Mouse (Mus musculus) CH12.LX (cell line): Measurements from ENCODE around the gene Tnfaip6.

ENCODE experiments used
- CHD2 ChIP-seq: IDR thresholded peaks from 2 replicates; pipeline ENCODE4 v1.6.1; 2011; ENCODE audit warnings: low read length, improper control_type of control experiment
- CTCF ChIP-seq, 2 experiments: IDR thresholded peaks in 1 of 2; conservative IDR thresholded peaks in 1 of 2; 2 replicates each; pipeline ENCODE4 v1.5.1; 2011 to 2012; ENCODE audit warnings: low read depth in 2 of 2, low read length in 2 of 2, improper control_type of control experiment in 1 of 2, inconsistent platforms in 1 of 2, mild to moderate bottlenecking in 1 of 2, moderate library complexity in 1 of 2
- UBTF ChIP-seq: IDR thresholded peaks from 2 replicates; pipeline ENCODE4 v1.6.1; 2012; ENCODE audit warnings: low read depth, mild to moderate bottlenecking, inconsistent platforms, low read length, improper control_type of control experiment, moderate library complexity
- USF2 ChIP-seq: conservative IDR thresholded peaks from 2 replicates; pipeline ENCODE4 v1.6.1; 2011; ENCODE audit warnings: low read depth, low read length, improper control_type of control experiment

DNA sequence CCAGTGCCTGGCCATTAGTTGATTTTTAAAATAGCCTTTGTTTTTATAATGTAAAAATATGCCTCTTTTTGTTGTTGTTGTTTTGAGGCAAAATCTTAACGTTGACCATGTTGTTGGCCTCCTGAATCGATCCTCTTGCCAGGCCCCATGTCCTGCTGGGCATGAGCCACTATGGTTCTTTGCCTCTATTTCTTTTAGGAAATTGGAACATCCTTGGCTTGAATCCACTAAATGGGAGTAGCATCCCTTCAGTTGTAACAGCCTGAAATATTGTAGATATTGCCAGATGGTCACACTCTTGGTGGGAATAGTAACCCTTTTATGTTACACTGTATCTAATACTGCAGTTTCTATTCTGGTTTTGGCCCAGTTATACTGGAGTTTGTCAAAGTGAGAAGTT lies 46.8 kb downstream of the Tnfaip6 start:
- no peak for TF ChIP-seq CTCF (conservative IDR thresholded peaks at IDR 0.05 in 1 of 2, IDR thresholded peaks at IDR 0.05 in 1 of 2; ENCODE audit: low read depth in 2 of 2, low read length in 2 of 2)
- TF ChIP-seq UBTF = no peak
- no peak for TF ChIP-seq USF2
- TF ChIP-seq CHD2 = no peak
